Mouse (Mus musculus) myocyte (in vitro differentiated cells): ENCODE data around the gene Elob. TPM values are rescaled to one million over a fixed set of nuclear protein-coding genes. Genes with fewer than 3 reads are reported as not detected.

Experiments
- H3K27me3 ChIP-seq: one replicate; pipeline ENCODE4 v1.6.1; 2011; ENCODE audit not compliant: control insufficient read depth, insufficient read depth, insufficient read length
- H3K36me3 ChIP-seq: one replicate; pipeline ENCODE4 v1.6.1; 2011; ENCODE audit not compliant: control insufficient read depth, insufficient read depth
- H3K4me2 ChIP-seq: one replicate; pipeline ENCODE4 v1.6.1; 2011; ENCODE audit warnings: low read depth, control low read depth
- H3K4me3 ChIP-seq: one replicate; pipeline ENCODE4 v1.5.1; 2011; ENCODE audit warnings: mild to moderate bottlenecking, control low read depth, moderate library complexity
- H3K79me2 ChIP-seq: one replicate; pipeline ENCODE4 v1.6.1; 2011; ENCODE audit not compliant: control insufficient read depth, insufficient read depth
- H3ac ChIP-seq: one replicate; pipeline ENCODE4 v1.6.1; 2011; ENCODE audit not compliant: control insufficient read depth, insufficient read length
- CEBPB ChIP-seq: IDR thresholded peaks from 2 replicates; pipeline ENCODE4 v1.6.1; 2011; ENCODE audit warnings: mild to moderate bottlenecking, moderate library complexity; ENCODE audit not compliant: poor library complexity, insufficient read depth, severe bottlenecking
- E2F4 ChIP-seq: IDR thresholded peaks from one replicate; pipeline ENCODE4 v1.6.1; 2011; ENCODE audit warnings: mild to moderate bottlenecking, control low read depth, moderate library complexity; ENCODE audit not compliant: insufficient read depth
- MAX ChIP-seq: IDR thresholded peaks from one replicate; pipeline ENCODE4 v1.6.1; 2011; ENCODE audit warnings: low read depth, mild to moderate bottlenecking, control low read depth
- MYOD1 ChIP-seq, 3 experiments: IDR thresholded peaks; one replicate each; pipeline ENCODE4 v1.6.1; 2011; ENCODE audit warnings: control low read depth in 2 of 3, low read depth in 2 of 3, mild to moderate bottlenecking in 2 of 3, moderate library complexity in 1 of 3; ENCODE audit not compliant: insufficient read length in 2 of 3, control insufficient read depth in 1 of 3
- MYOG ChIP-seq, 3 experiments: IDR thresholded peaks; one replicate each; pipeline ENCODE4 v1.6.1; 2011; ENCODE audit warnings: control low read depth in 2 of 3, low read depth in 2 of 3, mild to moderate bottlenecking in 2 of 3; ENCODE audit not compliant: insufficient read length in 2 of 3, control insufficient read depth in 1 of 3, insufficient read depth in 1 of 3
- POLR2A ChIP-seq: IDR thresholded peaks from one replicate; pipeline ENCODE4 v1.6.1; 2011; ENCODE audit warnings: low read depth, mild to moderate bottlenecking, control low read depth, moderate library complexity; ENCODE audit not compliant: insufficient read length
- POLR2AphosphoS2 ChIP-seq: IDR thresholded peaks from one replicate; pipeline ENCODE4 v1.6.1; 2011; ENCODE audit warnings: low read depth, control low read depth; ENCODE audit not compliant: insufficient read length
- REST ChIP-seq: IDR thresholded peaks from one replicate; pipeline ENCODE4 v1.6.1; 2011; ENCODE audit warnings: mild to moderate bottlenecking, control low read depth, moderate library complexity; ENCODE audit not compliant: insufficient read depth, insufficient read length
- SRF ChIP-seq: IDR thresholded peaks from one replicate; pipeline ENCODE4 v1.6.1; 2011; ENCODE audit warnings: low read depth; ENCODE audit not compliant: control insufficient read depth, insufficient read length
- TCF12 ChIP-seq: IDR thresholded peaks from one replicate; pipeline ENCODE4 v1.6.1; 2011; ENCODE audit warnings: mild to moderate bottlenecking, control low read depth; ENCODE audit not compliant: poor library complexity, insufficient read depth, severe bottlenecking
- TCF3 ChIP-seq: IDR thresholded peaks from one replicate; pipeline ENCODE4 v1.6.1; 2011; ENCODE audit warnings: low read depth, control low read depth; ENCODE audit not compliant: insufficient read length
- USF1 ChIP-seq: IDR thresholded peaks from one replicate; pipeline ENCODE4 v1.6.1; 2011; ENCODE audit warnings: low read depth, mild to moderate bottlenecking, control low read depth, moderate library complexity
- polyA plus RNA-seq: library from polyadenylated mRNA; unstranded; fragments of >200 nt; fragmentation: generic; extraction: Trizol; gene quantifications from one replicate; pipeline ENCODE4 v1.2.1, GENCODE M21; 2012; ENCODE audit warnings: missing spikeins

Gene Elob
- polyA plus RNA-seq, 1 experiment, result 986 TPM

- TF ChIP-seq SRF (no peak), POLR2AphosphoS2 (no peak), MYOG (IDR thresholded peaks at IDR 0.05; ENCODE audit: control insufficient read depth in 1 of 3, insufficient read depth in 1 of 3, insufficient read length in 2 of 3, low read depth in 2 of 3) (no peak), USF1 (no peak), POLR2A (no peak), CEBPB (no peak), TCF12 (no peak), E2F4 (no peak), MAX (no peak), REST (no peak), TCF3 (no peak), MYOD1 (IDR thresholded peaks at IDR 0.05; ENCODE audit: control insufficient read depth in 1 of 3, insufficient read length in 2 of 3, low read depth in 2 of 3) (no peak)
- H3K4me3 ChIP-seq, result no peak overlapping the region
- H3K4me2 ChIP-seq, result no peak overlapping the region
- H3K79me2 ChIP-seq, result no peaks in the 10 kb centered on the region
- H3K27me3 ChIP-seq, result no peaks in the 10 kb centered on the region
- H3ac ChIP-seq, result no peak overlapping the region
- no peaks in the 10 kb centered on the region for H3K36me3 ChIP-seq
Measured at GRCm38 (mm10) chr17:23783352-23783751, 45.6 kb downstream of the Elob start.

- Histone ChIP-seq H3ac (no peak overlapping the region), H3K79me2 (no peaks in the 10 kb centered on the region), H3K27me3 (no peaks in the 10 kb centered on the region), H3K36me3 (no peaks in the 10 kb centered on the region), H3K4me3 (no peak overlapping the region), H3K4me2 (no peak overlapping the region)
- no peak for TF ChIP-seq MAX
- no peak for TF ChIP-seq USF1
- no peak for TF ChIP-seq POLR2A
- no peak for TF ChIP-seq CEBPB
Measured at GRCm38 (mm10) chr17:23778447-23778846, 50.5 kb downstream of the Elob start.

- no peaks in the 10 kb centered on the region for H3K79me2 ChIP-seq
- H3K4me3 ChIP-seq, result no peak overlapping the region
- TF ChIP-seq TCF3 (no peak), POLR2AphosphoS2 (no peak), TCF12 (no peak), REST (no peak), SRF (no peak), MAX (no peak), MYOG (IDR thresholded peaks at IDR 0.05; ENCODE audit: control insufficient read depth in 1 of 3, insufficient read depth in 1 of 3, insufficient read length in 2 of 3, low read depth in 2 of 3) (no peak), POLR2A (no peak), MYOD1 (IDR thresholded peaks at IDR 0.05; ENCODE audit: control insufficient read depth in 1 of 3, insufficient read length in 2 of 3, low read depth in 2 of 3) (no peak), E2F4 (no peak), USF1 (no peak), CEBPB (no peak)
- no peak overlapping the region for H3K4me2 ChIP-seq
- H3K27me3 ChIP-seq, result no peaks in the 10 kb centered on the region
- H3ac ChIP-seq, result no peak overlapping the region
- no peaks in the 10 kb centered on the region for H3K36me3 ChIP-seq
Measured at GRCm38 (mm10) chr17:23777141-23777540, 51.8 kb downstream of the Elob start.

- TF ChIP-seq MYOG (IDR thresholded peaks at IDR 0.05; ENCODE audit: control insufficient read depth in 1 of 3, insufficient read depth in 1 of 3, insufficient read length in 2 of 3, low read depth in 2 of 3) (no peak), REST (no peak), POLR2AphosphoS2 (no peak), USF1 (no peak), POLR2A (no peak), E2F4 (no peak), TCF3 (no peak)
- no peaks in the 10 kb centered on the region for H3K79me2 ChIP-seq
- no peak overlapping the region for H3K4me2 ChIP-seq
Measured at GRCm38 (mm10) chr17:23776216-23776615, 52.7 kb downstream of the Elob start.

More at GRCm38 (mm10) chr17:23776216-23776615, 52.7 kb downstream of the Elob start:
- no peak overlapping the region for H3ac ChIP-seq
- H3K27me3 ChIP-seq, result no peaks in the 10 kb centered on the region
- H3K4me3 ChIP-seq, result no peak overlapping the region
- no peaks in the 10 kb centered on the region for H3K36me3 ChIP-seq

Other genes starting within 250 kb of the Elob start
- 5.1 TPM for gene Zfp13, start 229.6 kb downstream of the Elob start, polyA plus RNA-seq
- 0.02 TPM for gene Zscan10, start 228.3 kb downstream of the Elob start, polyA plus RNA-seq
- gene Mmp25, start 183.9 kb downstream of the Elob start, polyA plus RNA-seq, result not detected
- 0.14 TPM for gene Bicdl2, start 168.6 kb downstream of the Elob start, polyA plus RNA-seq
- gene Hcfc1r1, start 155.5 kb downstream of the Elob start, polyA plus RNA-seq, result 199 TPM
- gene Thoc6, start 155.3 kb downstream of the Elob start, polyA plus RNA-seq, result 30.1 TPM
- 328 TPM for gene Tnfrsf12a, start 151.7 kb downstream of the Elob start, polyA plus RNA-seq
- not detected for gene Cldn6, start 149.9 kb downstream of the Elob start, polyA plus RNA-seq
- 0.24 TPM for gene Cldn9, start 145.1 kb downstream of the Elob start, polyA plus RNA-seq
- 0.40 TPM for gene 1520401A03Rik, start 106.4 kb downstream of the Elob start, polyA plus RNA-seq
- gene Pkmyt1, start 102.8 kb downstream of the Elob start, polyA plus RNA-seq, result 11.5 TPM
- 15.4 TPM for gene Paqr4, start 88.3 kb downstream of the Elob start, polyA plus RNA-seq
- 0.88 TPM for gene Kremen2, start 83.3 kb downstream of the Elob start, polyA plus RNA-seq
- gene Flywch1, start 57.5 kb downstream of the Elob start, polyA plus RNA-seq, result 43.5 TPM
- gene Flywch2, start 43.1 kb downstream of the Elob start, polyA plus RNA-seq, result 0.42 TPM
- gene Srrm2, start 38.6 kb downstream of the Elob start, polyA plus RNA-seq, result 58.2 TPM
- not detected for gene Prss33, start 6.9 kb upstream of the Elob start, polyA plus RNA-seq
- gene Prss32, start 14.7 kb upstream of the Elob start, polyA plus RNA-seq, result 0.04 TPM
- gene Prss41, start 15.0 kb upstream of the Elob start, polyA plus RNA-seq, result 0.05 TPM
- not detected for gene Prss21, start 38.9 kb upstream of the Elob start, polyA plus RNA-seq
- not detected for gene Dcpp1, start 51.7 kb upstream of the Elob start, polyA plus RNA-seq
- not detected for gene Dcpp2, start 51.7 kb upstream of the Elob start, polyA plus RNA-seq
- gene Dcpp3, start 88.3 kb upstream of the Elob start, polyA plus RNA-seq, result not detected
- not detected for gene Sbp, start 112.5 kb upstream of the Elob start, polyA plus RNA-seq
- not detected for gene Sbpl, start 126.1 kb upstream of the Elob start, polyA plus RNA-seq
- 0.06 TPM for gene Prss30, start 151.4 kb upstream of the Elob start, polyA plus RNA-seq
- gene Prss22, start 169.0 kb upstream of the Elob start, polyA plus RNA-seq, result 0.04 TPM
- gene Prss27, start 209.0 kb upstream of the Elob start, polyA plus RNA-seq, result 0.14 TPM
- gene Kctd5, start 244.3 kb upstream of the Elob start, polyA plus RNA-seq, result 41.5 TPM